Mouse (Mus musculus) heart, embryonic 15.5 days (tissue): ENCODE results near the gene Bod1l. TPM values are rescaled to one million over a fixed set of nuclear protein-coding genes. Genes with fewer than 3 reads are reported as not detected.

Experiments used
- ATAC-seq: fragments of 200-750 bp; cut with Nextera tagmentation; replicated peaks from 2 replicates; pipeline ENCODE4 v1.8.0; 2017; ENCODE audit warnings: low read depth, moderate TSS enrichment; ENCODE audit not compliant: insufficient number of reproducible peaks, insufficient read depth, low FRiP score
- H3K27ac ChIP-seq: fragments of 300-500 bp; sonication (generic); 2 replicates; pipeline ENCODE4 v1.5.1; 2015; ENCODE audit warnings: mild to moderate bottlenecking, inconsistent platforms
- H3K27me3 ChIP-seq: fragments of 300-500 bp; sonication (generic); 2 replicates; pipeline ENCODE4 v1.6.1; 2015; ENCODE audit warnings: inconsistent platforms
- H3K36me3 ChIP-seq: fragments of 300-500 bp; sonication (generic); 2 replicates; pipeline ENCODE4 v1.6.1; 2015; ENCODE audit warnings: mild to moderate bottlenecking, inconsistent platforms
- H3K4me1 ChIP-seq: fragments of 300-500 bp; sonication (generic); replicated peaks from 2 replicates; pipeline ENCODE4 v1.6.1; 2015; ENCODE audit warnings: inconsistent platforms
- H3K4me2 ChIP-seq: fragments of 300-500 bp; sonication (generic); 2 replicates; pipeline ENCODE4 v1.6.1; 2015; ENCODE audit warnings: inconsistent platforms, mild to moderate bottlenecking, moderate library complexity
- H3K4me3 ChIP-seq: fragments of 300-500 bp; sonication (generic); 2 replicates; pipeline ENCODE4 v1.5.1; 2015; ENCODE audit warnings: mild to moderate bottlenecking, inconsistent platforms
- H3K9ac ChIP-seq: fragments of 300-500 bp; sonication (generic); 2 replicates; pipeline ENCODE4 v1.6.1; 2015; ENCODE audit warnings: mild to moderate bottlenecking, inconsistent platforms
- H3K9me3 ChIP-seq: fragments of 300-500 bp; sonication (generic); replicated peaks from 2 replicates; pipeline ENCODE4 v1.6.1; 2016; ENCODE audit warnings: inconsistent platforms
- WGBS: fragments of 180-500 bp; shearing (Covaris S2); methylation state at CpG from one replicate; pipeline ENCODE4 v1.1.7; 2015; ENCODE audit warnings: mixed read lengths; 5-methylcytosine and 5-hydroxymethylcytosine counted together
- microRNA-seq: library from miRNA; unstranded; fragments of <30 nt; microRNA quantifications from one replicate; pipeline ENCODE4, GENCODE M21; 2016
- polyA plus RNA-seq: library from polyadenylated mRNA; unstranded; fragments of >200 nt; fragmentation: Nextera tagmentation; extraction: Ambion mirVana; gene quantifications from 2 replicates; pipeline ENCODE4 v1.2.1, GENCODE M21; 2015

The Bod1l gene
- polyA plus RNA-seq, 1 experiment from 2014 or later: 14.6 TPM

- Histone ChIP-seq H3K4me3 (no peak overlapping the region), H3K9me3 (no peaks in the 10 kb centered on the region), H3K9ac (no peak overlapping the region), H3K27ac (no peak overlapping the region), H3K4me1 (peaks cover 7% of the 10 kb centered on the region), H3K36me3 (no peaks in the 10 kb centered on the region), H3K4me2 (no peak overlapping the region), H3K27me3 (peaks cover 96% of the 10 kb centered on the region)
- no peak for ATAC-seq
- WGBS: 10% methylated on average over 4 of the region's 4 CpGs
Measured at GRCm38 (mm10) chr5:41756396-41756795, 87.7 kb downstream of the Bod1l start.

- H3K9me3 ChIP-seq: no peaks in the 10 kb centered on the region
- H3K27ac ChIP-seq: no peak overlapping the region
- WGBS: 3% methylated on average over 23 of the region's 23 CpGs
- H3K27me3 ChIP-seq: peaks cover 98% of the 10 kb centered on the region
- no peaks in the 10 kb centered on the region for H3K36me3 ChIP-seq
- 0 out of 2 replicates have a peak overlapping the region, but pooled peaks have one; percentile 30 for H3K4me3 ChIP-seq
- H3K4me2 ChIP-seq: peak overlapping the region; percentile 43
- H3K4me1 ChIP-seq: peaks cover 7% of the 10 kb centered on the region
- no peak overlapping the region for H3K9ac ChIP-seq
- no peak for ATAC-seq
Measured at GRCm38 (mm10) chr5:41755373-41755960, 88.6 kb downstream of the Bod1l start.

GRCm38 (mm10) chr5:41754836-41755235 lies 89.3 kb downstream of the Bod1l start:
- 2% methylated on average over 16 of the region's 16 CpGs for WGBS
- ATAC-seq: no peak
- H3K4me2 ChIP-seq: peak overlapping the region; percentile 43
- H3K36me3 ChIP-seq: no peaks in the 10 kb centered on the region
- no peak overlapping the region for H3K27ac ChIP-seq
- H3K4me1 ChIP-seq: peaks cover 7% of the 10 kb centered on the region
- peak overlapping the region; percentile 30 for H3K4me3 ChIP-seq
- no peak overlapping the region for H3K9ac ChIP-seq
- H3K27me3 ChIP-seq: peaks cover 98% of the 10 kb centered on the region
- no peaks in the 10 kb centered on the region for H3K9me3 ChIP-seq

- peaks cover 99% of the 10 kb centered on the region for H3K27me3 ChIP-seq
- H3K27ac ChIP-seq: no peak overlapping the region
- H3K4me1 ChIP-seq: peaks cover 7% of the 10 kb centered on the region
- H3K4me2 ChIP-seq: peak overlapping the region; percentile 43
- H3K9me3 ChIP-seq: no peaks in the 10 kb centered on the region
- H3K4me3 ChIP-seq: peak overlapping the region; percentile 30
- ATAC-seq: no peak
- no peak overlapping the region for H3K9ac ChIP-seq
- no peaks in the 10 kb centered on the region for H3K36me3 ChIP-seq
- 2% methylated on average over 17 of the region's 17 CpGs for whole genome bisulfite sequencing
Measured at GRCm38 (mm10) chr5:41754226-41754775, 89.8 kb downstream of the Bod1l start.

- no peak overlapping the region for H3K4me2 ChIP-seq
- no peak for ATAC-seq
- no peaks in the 10 kb centered on the region for H3K36me3 ChIP-seq
- peaks cover 99% of the 10 kb centered on the region for H3K27me3 ChIP-seq
- H3K4me1 ChIP-seq: peaks cover 7% of the 10 kb centered on the region
- H3K27ac ChIP-seq: no peak overlapping the region
- no peak overlapping the region for H3K9ac ChIP-seq
- WGBS: 38% methylated on average over 4 of the region's 4 CpGs
- H3K9me3 ChIP-seq: no peaks in the 10 kb centered on the region
- no peak overlapping the region for H3K4me3 ChIP-seq
Measured at GRCm38 (mm10) chr5:41752721-41753120, 91.4 kb downstream of the Bod1l start.

GRCm38 (mm10) chr5:41744898-41745780 lies 99.0 kb downstream of the Bod1l start:
- no peaks in the 10 kb centered on the region for H3K36me3 ChIP-seq
- no peak overlapping the region for H3K9ac ChIP-seq
- no peak overlapping the region for H3K27ac ChIP-seq
- H3K4me2 ChIP-seq: no peak overlapping the region
- no peaks in the 10 kb centered on the region for H3K4me1 ChIP-seq
- H3K9me3 ChIP-seq: no peaks in the 10 kb centered on the region
- WGBS: 7% methylated on average over 13 of the region's 15 CpGs
- no peak for ATAC-seq
- H3K4me3 ChIP-seq: no peak overlapping the region
- peaks cover 74% of the 10 kb centered on the region for H3K27me3 ChIP-seq

GRCm38 (mm10) chr5:41744234-41744633 lies 99.9 kb downstream of the Bod1l start:
- no peak overlapping the region for H3K9ac ChIP-seq
- 12% methylated on average over 7 of the region's 7 CpGs for WGBS
- no peaks in the 10 kb centered on the region for H3K4me1 ChIP-seq
- H3K36me3 ChIP-seq: no peaks in the 10 kb centered on the region
- no peak overlapping the region for H3K27ac ChIP-seq
- no peak overlapping the region for H3K4me2 ChIP-seq
- no peak overlapping the region for H3K4me3 ChIP-seq
- ATAC-seq: no peak
- H3K9me3 ChIP-seq: no peaks in the 10 kb centered on the region
- H3K27me3 ChIP-seq: peaks cover 65% of the 10 kb centered on the region

- H3K4me2 ChIP-seq: no peak overlapping the region
- H3K36me3 ChIP-seq: no peaks in the 10 kb centered on the region
- WGBS: 54% methylated on average over 6 of the region's 6 CpGs
- no peak overlapping the region for H3K9ac ChIP-seq
- no peaks in the 10 kb centered on the region for H3K9me3 ChIP-seq
- no peaks in the 10 kb centered on the region for H3K4me1 ChIP-seq
- peaks cover 14% of the 10 kb centered on the region for H3K27me3 ChIP-seq
- H3K4me3 ChIP-seq: no peak overlapping the region
- no peak for ATAC-seq
- no peak overlapping the region for H3K27ac ChIP-seq
Measured at GRCm38 (mm10) chr5:41738817-41739216, 105.3 kb downstream of the Bod1l start.

Small RNAs within 50 kb of the gene (microRNA-seq; reads per million reads assigned to microRNA genes)
- gene Mir6414: not detected

Other genes starting within 250 kb of the Bod1l start
- 43.7 and 44.1 TPM in 2 replicates for gene Rab28, start 136.2 kb downstream of the Bod1l start, polyA plus RNA-seq
- 0.13 TPM in 1 of 2 replicates, not detected in the other for gene Nkx3-2, start 79.8 kb downstream of the Bod1l start, polyA plus RNA-seq
- gene Gm16223, start 223.6 kb upstream of the Bod1l start, polyA plus RNA-seq: not detected in 2 replicates